Mouse (Mus musculus): ENCODE measurements around the gene Mfsd12.

Mfsd12 gene

GRCm38 (mm10) chr10:81356991-81357844, at the start of gene Mfsd12:
TSS of gene Mfsd12 (plus strand) at chr10:81357491.
- peak; percentile 94 for DNase-seq (ENCODE audit: low read depth)

GRCm38 (mm10) chr10:81309571-81309970, 47.7 kb upstream of the Mfsd12 start:
- DNase-seq (ENCODE audit: low read depth) = peak; percentile 82

GRCm38 (mm10) chr10:81313581-81313980, 43.7 kb upstream of the Mfsd12 start:
- no peak for DNase-seq (ENCODE audit: low read depth)

- DNase-seq (ENCODE audit: low read depth) = no peak
Measured at GRCm38 (mm10) chr10:81314201-81314600, 43.1 kb upstream of the Mfsd12 start.

GRCm38 (mm10) chr10:81315587-81315986, 41.7 kb upstream of the Mfsd12 start:
- no peak for DNase-seq (ENCODE audit: low read depth)

- peak; percentile 48 for DNase-seq (ENCODE audit: low read depth)
Measured at GRCm38 (mm10) chr10:81316338-81317060, 40.8 kb upstream of the Mfsd12 start.

GRCm38 (mm10) chr10:81317273-81317672, 40.0 kb upstream of the Mfsd12 start:
- peak; percentile 39 for DNase-seq (ENCODE audit: low read depth)

- DNase-seq (ENCODE audit: low read depth) = no peak
Measured at GRCm38 (mm10) chr10:81318589-81319329, 38.5 kb upstream of the Mfsd12 start.

GRCm38 (mm10) chr10:81319330-81319699, 38.0 kb upstream of the Mfsd12 start:
- DNase-seq (ENCODE audit: low read depth) = peak; percentile 48

- DNase-seq (ENCODE audit: low read depth) = peak; percentile 99
Measured at GRCm38 (mm10) chr10:81319741-81320549, 37.3 kb upstream of the Mfsd12 start.

GRCm38 (mm10) chr10:81320550-81321347, 36.5 kb upstream of the Mfsd12 start, which contains the start of gene Cactin:
TSS of gene Cactin (plus strand) at chr10:81321103.
- DNase-seq (ENCODE audit: low read depth) = peak; percentile 100

- DNase-seq (ENCODE audit: low read depth) = no peak
Measured at GRCm38 (mm10) chr10:81321436-81321835, 35.9 kb upstream of the Mfsd12 start.

GRCm38 (mm10) chr10:81322444-81322843, 34.8 kb upstream of the Mfsd12 start:
- no peak for DNase-seq (ENCODE audit: low read depth)

- no peak for DNase-seq (ENCODE audit: low read depth)
Measured at GRCm38 (mm10) chr10:81323141-81323775, 34.0 kb upstream of the Mfsd12 start.

- no peak for DNase-seq (ENCODE audit: low read depth)
Measured at GRCm38 (mm10) chr10:81323791-81324530, 33.3 kb upstream of the Mfsd12 start.

- DNase-seq (ENCODE audit: low read depth) = no peak
Measured at GRCm38 (mm10) chr10:81325176-81325575, 32.1 kb upstream of the Mfsd12 start.

GRCm38 (mm10) chr10:81325781-81326180, 31.5 kb upstream of the Mfsd12 start:
- DNase-seq (ENCODE audit: low read depth) = no peak

- no peak for DNase-seq (ENCODE audit: low read depth)
Measured at GRCm38 (mm10) chr10:81326858-81327257, 30.4 kb upstream of the Mfsd12 start.

- no peak for DNase-seq (ENCODE audit: low read depth)
Measured at GRCm38 (mm10) chr10:81327959-81328358, 29.3 kb upstream of the Mfsd12 start.

All from induced T-regulatory cell, adult 2 months (primary cell).